Mouse (Mus musculus) liver, adult 2 months (tissue): ENCODE results near the gene Med25.

ENCODE experiments used
- CTCF ChIP-seq: fragments of 200-500 bp; IDR thresholded peaks from 2 replicates; pipeline ENCODE4 v1.5.1; 2011; ENCODE audit warnings: low read depth, low read length, control low read depth
- POLR2A ChIP-seq: fragments of 200-500 bp; IDR thresholded peaks from 2 replicates; pipeline ENCODE4 v1.6.1; 2011; ENCODE audit warnings: low read length, control low read depth; ENCODE audit not compliant: insufficient read depth; ENCODE audit errors: extremely low read depth

- TF ChIP-seq CTCF, result no peak
- TF ChIP-seq POLR2A, result peak; percentile 47; the same call in 1 of the 2 replicates
Observed at GRCm38 (mm10) chr7:44857042-44857552, 35.4 kb downstream of the Med25 start, which contains the start of gene Pnkp.
